Mouse (Mus musculus) lung, postnatal 14 days (tissue): Measurements from ENCODE around the gene Calm5.
"Not testable (repeated sequence)": the region's sequence is repeated elsewhere in the genome, so short reads cannot be mapped to it uniquely, and the experiment has no call there.

ENCODE experiments used
- DNase-seq: peaks from one replicate; pipeline ENCODE4 v3.0.0; 2021

Calm5 gene

DNA sequence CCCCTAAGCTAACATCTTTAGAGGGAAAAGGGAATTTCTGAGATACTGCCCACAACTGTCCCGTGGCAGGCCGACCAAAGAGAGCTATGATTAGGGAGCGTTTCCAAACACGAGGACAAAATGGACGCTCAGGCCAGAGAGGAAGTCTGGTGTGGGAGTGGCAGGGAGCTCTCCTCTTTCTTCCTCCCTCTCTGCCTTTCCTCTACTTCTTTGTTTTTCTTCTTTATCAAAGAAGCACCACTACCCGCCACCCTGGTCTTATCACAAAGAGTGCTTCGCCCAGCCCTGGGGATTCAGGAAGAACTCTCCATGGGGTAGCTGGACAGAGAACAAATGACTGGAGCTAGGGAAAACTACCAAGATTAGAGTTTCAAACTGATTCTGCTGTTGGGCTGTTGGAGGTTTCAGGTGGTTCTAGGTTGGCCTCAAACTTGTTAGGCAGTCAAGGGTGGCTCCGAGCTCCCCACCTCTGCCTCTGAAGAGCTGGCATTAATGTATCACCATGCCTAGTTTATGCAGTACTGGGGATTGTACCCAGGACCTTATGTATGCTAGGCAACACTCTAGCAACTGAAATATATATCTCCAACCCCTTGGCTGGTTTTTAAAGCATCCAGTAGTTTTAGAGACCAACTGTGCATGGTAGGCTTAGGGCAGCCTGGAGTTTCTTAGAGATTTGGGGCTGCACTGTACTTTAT is 12.5 kb downstream of the Calm5 start:
- DNase-seq, result no peak

DNA sequence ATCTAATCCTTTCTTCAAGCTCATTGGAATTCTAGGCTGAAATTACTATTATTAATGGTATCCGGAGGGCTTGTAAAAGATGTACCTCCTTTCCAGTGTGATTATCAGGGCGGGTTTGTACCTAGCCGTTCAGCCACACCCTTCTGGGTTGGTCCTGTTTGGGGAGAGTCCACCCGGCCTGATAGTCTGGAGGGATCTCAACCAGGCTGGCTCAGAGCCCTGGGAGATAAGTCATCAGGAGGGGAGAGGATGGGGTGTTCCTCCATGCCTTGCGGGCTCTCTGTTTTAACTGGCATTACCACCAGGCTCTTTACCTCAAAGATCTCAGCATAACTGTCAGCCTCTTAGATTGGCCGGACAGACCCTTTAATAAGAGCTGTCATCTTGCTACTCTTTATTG is 13.2 kb downstream of the Calm5 start:
- DNase-seq, result no peak

DNA sequence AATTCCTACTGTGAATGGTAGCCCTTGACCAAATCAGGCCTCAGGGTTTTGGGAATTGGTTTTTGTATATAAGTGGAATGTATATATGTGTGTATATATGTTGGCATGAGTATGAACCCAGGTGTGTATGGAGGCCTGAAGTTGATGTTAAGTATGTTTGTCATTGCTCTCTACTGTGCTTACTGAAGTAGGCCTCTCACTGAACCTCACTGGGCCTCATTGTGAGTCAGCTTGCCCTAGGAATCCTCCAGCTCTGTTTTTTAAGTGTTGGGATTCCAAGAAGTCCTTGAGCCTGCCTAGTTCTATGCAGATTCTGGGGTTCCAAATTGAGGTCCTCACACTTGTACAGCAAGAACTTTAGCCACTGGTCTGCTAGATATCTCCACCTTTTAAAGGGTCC is 15.9 kb downstream of the Calm5 start:
- DNase-seq, result no peak

- DNase-seq, result no peak
These were observed 18.9 kb downstream of the Calm5 start for GRCm38 (mm10) chr13:3872832-3873231.

DNA sequence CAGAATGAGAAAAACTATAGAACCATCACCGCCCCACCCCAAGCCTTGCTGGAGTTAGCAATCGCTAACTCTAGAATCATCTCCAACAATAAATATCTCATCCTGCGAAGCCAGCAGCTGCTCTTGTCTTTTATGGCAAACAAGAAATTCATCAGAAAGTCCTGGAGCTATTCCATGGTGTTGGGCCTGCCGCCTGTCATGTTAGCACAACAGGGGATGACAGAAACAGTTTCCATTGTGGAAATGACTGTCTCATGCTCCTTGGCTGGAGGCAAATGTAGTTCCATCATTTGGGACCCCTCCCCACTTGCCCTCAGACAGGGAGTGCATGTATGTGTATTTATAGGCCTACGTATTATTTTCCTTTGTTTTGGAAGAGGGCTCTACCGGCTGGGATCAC is 22.5 kb downstream of the Calm5 start:
- peak; percentile 45 for DNase-seq

DNA sequence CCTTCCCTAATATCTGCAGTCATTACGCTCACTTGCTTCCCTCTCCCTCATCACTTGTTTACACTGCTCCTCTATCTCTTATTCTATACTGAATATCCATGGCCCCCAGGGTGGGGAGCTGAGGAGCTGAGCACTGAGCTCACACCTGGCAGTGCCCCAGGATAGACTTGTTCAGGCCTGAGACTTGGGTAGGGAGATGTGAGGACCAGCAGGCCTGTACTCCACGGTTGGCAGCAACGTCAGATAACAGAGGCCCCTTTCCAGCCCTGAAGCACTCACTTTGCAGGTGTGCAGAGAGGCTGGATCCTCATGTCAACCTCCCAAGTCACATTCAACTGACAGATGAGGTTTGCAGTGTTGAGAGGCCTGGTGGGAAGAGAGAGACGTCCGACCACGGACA is 23.2 kb downstream of the Calm5 start:
- DNase-seq, result no peak

DNA sequence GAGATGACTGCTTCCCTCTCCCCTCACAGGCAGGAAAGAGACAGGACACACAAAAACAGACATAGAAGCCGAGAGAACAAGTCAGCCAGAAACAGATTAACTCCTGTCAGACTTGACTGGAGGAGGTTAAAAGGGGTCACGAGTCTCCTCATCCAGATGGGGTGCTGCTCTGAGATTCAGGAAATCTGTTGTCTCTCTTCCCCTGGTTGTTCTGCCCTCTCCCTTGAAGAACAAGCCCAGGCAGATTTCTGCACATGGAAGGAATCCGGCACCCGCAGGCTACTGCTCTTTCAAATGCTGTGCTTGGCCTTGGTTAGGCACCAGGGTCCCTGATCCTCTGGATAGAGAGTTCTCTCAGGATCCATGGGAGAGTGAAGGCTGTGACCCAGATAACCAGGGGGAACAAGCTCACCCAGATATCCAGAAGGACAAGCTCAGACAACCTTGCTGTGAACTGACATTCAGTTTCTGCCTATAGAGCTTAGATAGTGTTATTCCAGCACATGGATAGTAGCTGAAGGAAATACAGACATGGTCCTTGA is 23.8 kb downstream of the Calm5 start:
- no peak for DNase-seq

DNA sequence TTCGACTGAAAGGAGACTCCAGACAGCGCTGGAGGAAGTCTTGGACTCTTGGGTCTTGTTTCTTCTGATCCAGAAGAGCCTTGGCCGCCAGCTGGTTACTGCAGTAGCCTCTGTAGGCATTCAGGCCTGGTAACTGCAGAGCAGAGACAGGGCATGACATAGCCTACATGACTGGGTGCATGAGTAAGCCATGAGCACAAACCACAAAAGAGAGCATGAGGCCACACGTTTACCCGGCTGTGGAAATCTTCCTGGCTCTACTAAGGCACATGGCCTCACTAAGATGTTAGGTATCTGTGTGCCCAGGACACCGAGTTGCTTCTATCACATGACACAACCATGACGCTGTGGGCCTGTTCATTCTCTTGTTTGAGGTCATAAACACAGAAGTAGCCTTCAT is 32.7 kb downstream of the Calm5 start:
- no peak for DNase-seq

DNA sequence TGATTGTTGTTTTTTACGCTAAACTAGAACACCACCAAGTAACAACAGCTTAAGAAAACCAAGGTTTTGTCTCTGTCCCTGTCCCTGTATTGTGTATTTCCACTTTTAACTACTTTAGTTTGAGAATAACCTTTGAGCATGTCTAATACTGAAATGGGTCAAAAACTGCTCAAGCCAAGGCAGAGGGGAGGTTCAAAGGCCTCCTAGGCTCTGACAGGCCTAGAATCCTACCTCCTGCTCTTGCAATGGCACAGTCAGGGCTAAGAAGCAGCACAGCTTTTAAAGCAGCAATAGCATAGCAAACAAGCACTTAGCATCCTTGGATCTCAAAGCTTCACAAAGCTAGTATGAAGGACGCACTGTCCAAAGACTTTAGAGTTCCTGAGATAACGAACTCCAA is 35.1 kb downstream of the Calm5 start:
- no peak for DNase-seq

DNA sequence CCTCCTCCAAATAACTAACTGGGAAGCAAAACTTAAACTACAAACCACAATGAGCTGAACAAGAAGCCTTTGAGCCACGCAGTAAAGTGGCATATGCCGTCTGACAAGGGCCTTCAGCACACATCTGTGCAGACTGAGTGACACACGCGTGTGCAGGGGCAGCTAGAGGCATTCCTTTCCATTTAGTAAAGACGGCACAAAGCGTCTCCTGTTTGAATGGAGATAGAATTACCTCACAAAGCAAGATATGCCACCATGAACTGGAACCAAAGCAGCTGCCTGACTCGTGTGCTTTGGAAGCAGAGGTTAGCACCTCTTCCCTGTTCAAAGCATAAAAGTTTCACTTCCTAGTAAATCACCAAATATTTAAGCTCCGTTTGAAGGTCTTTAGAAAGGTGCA is 36.1 kb downstream of the Calm5 start:
- DNase-seq, result no peak

DNA sequence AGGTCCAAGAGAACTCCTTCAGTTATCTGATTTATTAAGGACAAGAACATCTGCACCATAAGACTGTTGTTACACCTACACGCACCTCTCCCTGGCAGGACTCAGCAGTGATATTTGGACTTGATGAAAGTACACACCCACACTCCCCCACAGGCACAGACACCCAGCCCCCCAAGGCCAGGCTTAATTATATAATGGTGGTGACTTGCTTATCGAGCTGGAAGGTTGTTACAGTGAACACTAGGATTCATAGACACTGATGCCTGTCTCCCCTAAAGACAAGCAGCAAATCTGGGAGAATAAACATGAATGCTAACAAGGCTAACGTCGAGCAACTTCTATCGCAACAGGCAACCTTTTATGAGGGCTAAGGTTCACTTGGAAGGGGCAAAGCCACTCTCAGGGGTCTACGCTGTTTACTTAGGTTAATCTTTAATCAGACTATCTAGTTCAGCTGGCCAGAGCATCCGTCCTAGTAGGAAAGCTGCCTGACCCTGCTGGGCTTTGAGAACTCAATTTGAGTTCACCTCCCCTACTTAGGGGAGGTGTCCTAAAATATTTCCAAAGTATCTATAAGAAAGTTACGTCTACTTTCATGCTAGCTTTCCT is 37.6 kb downstream of the Calm5 start:
- no peak for DNase-seq

DNA sequence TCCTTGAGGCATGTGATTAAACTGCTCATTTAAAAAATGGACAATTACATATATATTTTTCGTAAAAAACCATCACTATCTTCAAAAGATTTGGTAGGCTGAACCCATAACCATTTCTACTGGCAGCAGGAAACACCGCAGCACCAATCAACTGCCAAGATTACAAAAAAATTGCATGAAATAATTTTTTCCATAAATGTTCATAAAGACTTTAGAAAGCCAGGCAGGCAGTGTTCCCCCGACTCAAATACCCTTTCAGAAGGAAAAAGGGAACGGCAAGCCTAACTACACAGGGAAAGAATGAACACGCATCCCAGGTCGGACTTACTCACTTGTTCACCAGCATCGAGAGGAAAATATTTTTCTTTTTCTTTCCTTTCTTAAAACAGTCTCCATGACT is 38.6 kb downstream of the Calm5 start:
- no peak for DNase-seq

GRCm38 (mm10) chr13:3893126-3893734 is 39.3 kb downstream of the Calm5 start:
- peak; percentile 94 for DNase-seq

GRCm38 (mm10) chr13:3894549-3894948 is 40.6 kb downstream of the Calm5 start:
- no peak for DNase-seq

GRCm38 (mm10) chr13:3895397-3895980 is 41.5 kb downstream of the Calm5 start:
- no peak for DNase-seq

DNA sequence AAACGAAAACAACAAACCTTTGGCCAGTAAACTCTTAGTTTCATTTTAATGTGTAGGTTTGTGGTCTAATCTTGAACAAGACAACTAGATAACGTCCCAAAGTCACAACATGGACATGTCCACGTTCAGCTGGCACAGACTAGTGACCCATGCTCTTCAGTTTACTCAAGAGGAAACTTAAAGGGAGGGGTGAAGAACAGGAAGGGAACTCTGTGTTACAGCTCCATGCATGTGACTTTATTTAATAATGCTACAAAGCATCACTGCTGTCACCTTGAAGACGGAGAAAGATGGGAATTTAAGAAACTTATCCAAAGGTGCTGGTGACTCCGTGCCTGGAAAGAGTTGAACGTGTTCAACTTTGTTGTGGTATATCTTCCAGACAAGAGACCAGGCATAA is 42.1 kb downstream of the Calm5 start:
- no peak for DNase-seq

GRCm38 (mm10) chr13:3896913-3897312 is 42.9 kb downstream of the Calm5 start:
- DNase-seq, result peak; percentile 84

GRCm38 (mm10) chr13:3898202-3898601 is 44.2 kb downstream of the Calm5 start:
- not testable (repeated sequence) for DNase-seq

- no peak for DNase-seq
These were observed 45.3 kb downstream of the Calm5 start for GRCm38 (mm10) chr13:3899301-3899700.
